Mouse (Mus musculus): ENCODE measurements around the gene Zfp444. TPM values are rescaled to one million over a fixed set of nuclear protein-coding genes. Genes with fewer than 3 reads are reported as not detected.
"Not testable (repeated sequence)": the region's sequence is repeated elsewhere in the genome, so short reads cannot be mapped to it uniquely, and the experiment has no call there.

The Zfp444 gene
- total and polyA plus RNA-seq, 2 experiments from 2014 or later: 78.6 to 86.4 TPM

DNA sequence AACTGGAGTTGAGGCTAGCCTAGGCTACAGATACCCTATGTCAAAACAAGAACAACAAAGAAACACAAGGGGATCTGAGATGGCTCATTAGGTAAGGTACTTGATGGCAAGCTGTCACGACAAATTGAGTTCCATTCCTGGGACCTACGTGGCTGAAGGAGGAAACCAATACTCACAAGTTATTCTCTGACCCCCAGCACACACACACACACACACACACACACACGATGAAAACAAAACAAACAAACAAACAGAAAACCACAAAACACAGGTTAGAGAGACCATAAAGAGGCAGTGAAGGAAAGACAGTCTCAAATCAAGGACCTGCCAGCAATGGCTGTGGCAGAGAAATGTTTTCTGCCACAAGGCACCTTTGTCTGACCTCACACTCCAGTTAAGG is 24.8 kb downstream of the Zfp444 start, which contains the start of gene Galp:
Gene Galp, plus strand, starts transcription at position 301 of the 400 bp plus-strand sequence.
- no peaks in the 10 kb centered on the region for H3K36me3 ChIP-seq (ENCODE audit: insufficient read depth, low read length)
- TF ChIP-seq CTCF (IDR thresholded peaks at IDR 0.05): no peak
- WGBS: 61% methylated on average over 3 of the region's 3 CpGs
- H3K9ac ChIP-seq (replicated peaks; ENCODE audit: low read length, poor library complexity, severe bottlenecking): no peak within 1 kb of the TSS
- H3K27me3 ChIP-seq (ENCODE audit: insufficient read depth, low read length): no peaks in the 10 kb centered on the region
- no peaks in the 10 kb centered on the region for H3K4me1 ChIP-seq (ENCODE audit: insufficient read depth, low read length)
- no peak within 1 kb of the TSS for H3K4me2 ChIP-seq (ENCODE audit: low read depth, low read length, poor library complexity, severe bottlenecking)
- no peaks in the 10 kb centered on the region for H3K9me3 ChIP-seq (ENCODE audit: low read length)
- no peak for ATAC-seq (ENCODE audit: low FRiP score)
- no peak for DNase-seq (ENCODE audit: low spot score)
- H3K27ac ChIP-seq (ENCODE audit: low read depth, low read length): no peak within 1 kb of the TSS
- H3K4me3 ChIP-seq (ENCODE audit: low read depth, low read length): no peak within 1 kb of the TSS

DNA sequence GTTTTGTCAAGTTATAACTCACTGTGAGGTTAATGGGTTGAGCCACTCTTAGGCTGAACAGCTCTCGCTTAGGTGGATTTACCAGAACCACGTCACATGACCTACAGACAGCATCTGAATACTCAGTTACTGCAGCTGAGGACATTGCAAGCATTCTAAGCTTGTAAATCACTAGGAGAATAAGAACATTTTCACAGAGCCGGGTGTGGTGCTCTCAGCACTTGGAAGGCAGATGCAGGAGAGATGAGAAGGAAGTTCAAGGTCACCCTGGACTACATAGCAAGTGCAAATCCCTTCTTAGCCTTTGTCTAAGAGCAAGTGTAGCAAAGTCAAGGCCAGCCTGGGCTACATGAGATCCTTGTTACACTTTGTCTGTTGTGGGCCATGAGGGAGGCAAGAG is 32.2 kb downstream of the Zfp444 start:
- no peaks in the 10 kb centered on the region for H3K9me3 ChIP-seq (ENCODE audit: low read length)
- no peak for ATAC-seq (ENCODE audit: low FRiP score)
- WGBS: 83% methylated on average over 3 of the region's 3 CpGs

DNA sequence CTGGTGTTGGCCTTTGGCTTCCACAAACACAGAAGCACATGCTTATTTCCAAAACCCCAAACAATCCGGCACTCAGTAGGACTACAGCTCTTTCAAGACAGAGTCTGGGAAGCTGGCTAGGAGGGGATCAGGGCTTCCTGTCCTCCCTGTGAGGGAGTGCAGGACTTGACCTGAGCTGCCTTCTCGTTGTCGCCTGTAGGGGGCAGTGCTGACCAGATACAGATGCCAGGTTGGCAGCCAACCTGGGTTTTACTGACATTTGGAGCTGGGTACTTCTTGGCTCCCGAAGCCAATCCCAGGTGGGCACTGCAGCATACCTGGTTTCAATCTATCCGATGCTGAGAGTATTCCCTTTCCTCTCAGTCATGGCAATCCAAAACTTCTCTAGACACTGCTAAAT is 41.1 kb downstream of the Zfp444 start:
- WGBS: 49% methylated on average over 5 of the region's 5 CpGs
- Histone ChIP-seq H3K9ac (replicated peaks; ENCODE audit: low read length, poor library complexity, severe bottlenecking) (no peak overlapping the region), H3K36me3 (ENCODE audit: insufficient read depth, low read length) (no peaks in the 10 kb centered on the region), H3K4me1 (ENCODE audit: insufficient read depth, low read length) (no peaks in the 10 kb centered on the region), H3K27ac (ENCODE audit: low read depth, low read length) (no peak overlapping the region), H3K4me2 (ENCODE audit: low read depth, low read length, poor library complexity, severe bottlenecking) (no peak overlapping the region), H3K4me3 (ENCODE audit: low read depth, low read length) (no peak overlapping the region), H3K9me3 (ENCODE audit: low read length) (no peaks in the 10 kb centered on the region), H3K27me3 (ENCODE audit: insufficient read depth, low read length) (no peaks in the 10 kb centered on the region)
- ATAC-seq (ENCODE audit: low FRiP score) (no peak), DNase-seq (ENCODE audit: low spot score) (no peak)
- no peak; the same call in 1 of the 2 replicates for TF ChIP-seq CTCF (IDR thresholded peaks at IDR 0.05)

More for the DNA sequence above, 32.2 kb downstream of the Zfp444 start:
- no peak for TF ChIP-seq CTCF (IDR thresholded peaks at IDR 0.05)
- Histone ChIP-seq H3K36me3 (ENCODE audit: insufficient read depth, low read length) (no peaks in the 10 kb centered on the region), H3K4me3 (ENCODE audit: low read depth, low read length) (no peak overlapping the region), H3K27me3 (ENCODE audit: insufficient read depth, low read length) (no peaks in the 10 kb centered on the region), H3K4me2 (ENCODE audit: low read depth, low read length, poor library complexity, severe bottlenecking) (no peak overlapping the region), H3K9ac (replicated peaks; ENCODE audit: low read length, poor library complexity, severe bottlenecking) (no peak overlapping the region), H3K27ac (ENCODE audit: low read depth, low read length) (no peak overlapping the region), H3K4me1 (ENCODE audit: insufficient read depth, low read length) (no peaks in the 10 kb centered on the region)
- no peak for DNase-seq (ENCODE audit: low spot score)

DNA sequence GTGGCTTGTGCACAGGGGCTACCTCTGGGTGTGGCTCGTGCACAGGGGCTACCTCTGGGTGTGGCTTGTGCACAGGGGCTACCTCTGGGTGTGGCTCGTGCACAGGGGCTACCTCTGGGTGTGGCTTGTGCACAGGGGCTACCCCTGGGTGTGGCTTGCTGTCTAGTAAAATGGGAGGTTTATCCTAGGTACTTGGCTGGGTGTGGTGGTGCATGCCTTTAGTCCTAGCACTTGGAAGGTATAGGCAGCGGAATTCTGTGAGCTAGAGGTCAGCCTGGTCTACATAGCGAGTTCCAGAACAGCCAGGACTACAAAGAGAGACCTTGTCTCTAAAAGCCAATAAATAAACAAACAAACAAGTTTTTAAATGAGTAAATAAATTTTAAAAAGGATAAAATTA is 42.7 kb downstream of the Zfp444 start:
- not testable (repeated sequence) for H3K27ac ChIP-seq (ENCODE audit: low read depth, low read length); H3K9me3 ChIP-seq (ENCODE audit: low read length); H3K27me3 ChIP-seq (ENCODE audit: insufficient read depth, low read length); H3K36me3 ChIP-seq (ENCODE audit: insufficient read depth, low read length); H3K4me3 ChIP-seq (ENCODE audit: low read depth, low read length); H3K9ac ChIP-seq (replicated peaks; ENCODE audit: low read length, poor library complexity, severe bottlenecking); H3K4me2 ChIP-seq (ENCODE audit: low read depth, low read length, poor library complexity, severe bottlenecking); DNase-seq (ENCODE audit: low spot score); ATAC-seq (ENCODE audit: low FRiP score); H3K4me1 ChIP-seq (ENCODE audit: insufficient read depth, low read length)
- WGBS: 75% methylated on average over 3 of the region's 4 CpGs

DNA sequence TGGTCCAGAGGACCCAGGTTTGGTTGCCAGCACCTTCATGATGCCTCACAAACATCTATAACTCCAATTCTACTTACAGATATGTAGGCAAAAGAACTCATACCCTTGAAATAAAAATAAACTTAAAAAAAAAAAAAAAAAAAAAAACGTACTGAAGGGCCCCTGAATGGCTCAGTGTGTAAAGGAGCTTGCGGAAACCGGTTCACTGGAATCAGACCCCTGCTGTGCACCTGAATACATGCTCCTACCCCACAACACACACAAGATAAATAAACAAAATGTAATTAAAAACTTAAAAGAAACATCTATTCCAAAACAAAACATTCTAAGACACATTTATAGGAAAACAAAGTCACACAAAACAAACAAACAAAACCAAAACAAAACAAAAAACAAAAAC is 48.1 kb downstream of the Zfp444 start:
- ATAC-seq (ENCODE audit: low FRiP score) (no peak), DNase-seq (ENCODE audit: low spot score) (no peak)
- Histone ChIP-seq H3K27me3 (ENCODE audit: insufficient read depth, low read length) (no peaks in the 10 kb centered on the region), H3K4me1 (ENCODE audit: insufficient read depth, low read length) (no peaks in the 10 kb centered on the region), H3K36me3 (ENCODE audit: insufficient read depth, low read length) (no peaks in the 10 kb centered on the region), H3K9ac (replicated peaks; ENCODE audit: low read length, poor library complexity, severe bottlenecking) (no peak overlapping the region), H3K9me3 (ENCODE audit: low read length) (no peaks in the 10 kb centered on the region), H3K4me3 (ENCODE audit: low read depth, low read length) (no peak overlapping the region), H3K4me2 (ENCODE audit: low read depth, low read length, poor library complexity, severe bottlenecking) (no peak overlapping the region), H3K27ac (ENCODE audit: low read depth, low read length) (no peak overlapping the region)
- 25% methylated on average over 3 of the region's 3 CpGs for WGBS
- no peak for TF ChIP-seq CTCF (IDR thresholded peaks at IDR 0.05)

DNA sequence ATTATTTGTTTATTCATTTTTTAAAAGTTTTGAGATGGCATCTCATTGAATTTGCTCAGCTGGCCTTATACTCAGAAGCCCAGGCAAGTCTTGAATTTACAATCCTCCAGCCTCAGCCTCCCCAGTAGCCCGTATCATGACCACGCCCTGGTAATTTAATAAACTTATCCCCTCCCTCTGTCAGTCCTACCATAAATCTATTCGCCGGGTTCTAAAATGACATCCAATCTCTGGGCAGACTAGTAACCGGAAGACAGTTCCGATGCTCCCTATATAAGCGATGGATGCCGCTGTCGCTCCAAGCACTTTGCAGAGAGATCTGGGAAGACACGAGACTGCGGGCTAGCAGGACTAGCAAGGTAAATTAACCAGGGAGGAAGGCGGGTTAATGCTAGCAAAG is 50.0 kb downstream of the Zfp444 start, which contains the start of gene Zscan5b:
Gene Zscan5b, plus strand, starts transcription at position 301 of the 400 bp plus-strand sequence.
- no peak for DNase-seq (ENCODE audit: low spot score)
- H3K27ac ChIP-seq (ENCODE audit: low read depth, low read length): no peak within 1 kb of the TSS
- H3K27me3 ChIP-seq (ENCODE audit: insufficient read depth, low read length): no peaks in the 10 kb centered on the region
- H3K36me3 ChIP-seq (ENCODE audit: insufficient read depth, low read length): no peaks in the 10 kb centered on the region
- WGBS: 93% methylated on average over 12 of the region's 12 CpGs
- TF ChIP-seq CTCF (IDR thresholded peaks at IDR 0.05): no peak
- H3K4me1 ChIP-seq (ENCODE audit: insufficient read depth, low read length): no peaks in the 10 kb centered on the region
- no peak for ATAC-seq (ENCODE audit: low FRiP score)
- H3K9ac ChIP-seq (replicated peaks; ENCODE audit: low read length, poor library complexity, severe bottlenecking): no peak within 1 kb of the TSS
- H3K4me2 ChIP-seq (ENCODE audit: low read depth, low read length, poor library complexity, severe bottlenecking): no peak within 1 kb of the TSS
- no peaks in the 10 kb centered on the region for H3K9me3 ChIP-seq (ENCODE audit: low read length)
- no peak within 1 kb of the TSS for H3K4me3 ChIP-seq (ENCODE audit: low read depth, low read length)

DNA sequence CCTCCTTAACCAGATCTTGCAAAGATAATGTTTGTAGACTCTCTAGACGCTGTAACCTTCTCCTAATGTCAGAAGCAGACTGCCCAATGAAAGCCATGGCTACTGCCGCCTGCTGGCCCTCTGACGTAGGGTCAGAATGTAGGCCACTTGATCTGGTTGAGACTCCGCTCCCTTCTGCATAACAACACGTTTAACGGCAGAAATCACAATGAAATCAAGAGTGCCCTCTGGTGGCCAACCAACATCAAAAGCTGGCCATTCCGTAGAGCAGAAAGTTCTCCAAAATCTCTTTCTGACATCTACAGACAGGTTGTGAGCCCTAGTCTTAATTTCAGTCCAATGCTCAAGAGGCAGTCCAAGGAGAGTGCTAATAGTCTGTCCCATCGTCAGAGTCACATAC is 56.5 kb downstream of the Zfp444 start:
- H3K27me3 ChIP-seq (ENCODE audit: insufficient read depth, low read length); H3K4me1 ChIP-seq (ENCODE audit: insufficient read depth, low read length); H3K9ac ChIP-seq (replicated peaks; ENCODE audit: low read length, poor library complexity, severe bottlenecking); ATAC-seq (ENCODE audit: low FRiP score); H3K27ac ChIP-seq (ENCODE audit: low read depth, low read length); H3K4me2 ChIP-seq (ENCODE audit: low read depth, low read length, poor library complexity, severe bottlenecking); H3K4me3 ChIP-seq (ENCODE audit: low read depth, low read length); H3K9me3 ChIP-seq (ENCODE audit: low read length); H3K36me3 ChIP-seq (ENCODE audit: insufficient read depth, low read length): not testable (repeated sequence)
- peak; percentile 10 for DNase-seq (ENCODE audit: low spot score)
- 55% methylated on average over 8 of the region's 8 CpGs for WGBS
